Mouse (Mus musculus): ENCODE results near the gene Zfp362. TPM values are rescaled to one million over a fixed set of nuclear protein-coding genes. Genes with fewer than 3 reads are reported as not detected.

The Zfp362 gene
- total RNA-seq, 4 experiments from 2014 or later = 10.1 to 13.3 (median 12.3) TPM

- DNase-seq (ENCODE audit: low spot score) = no peak
Measured at GRCm38 (mm10) chr4:128801675-128802465, 4.0 kb downstream of the Zfp362 start.

DNA sequence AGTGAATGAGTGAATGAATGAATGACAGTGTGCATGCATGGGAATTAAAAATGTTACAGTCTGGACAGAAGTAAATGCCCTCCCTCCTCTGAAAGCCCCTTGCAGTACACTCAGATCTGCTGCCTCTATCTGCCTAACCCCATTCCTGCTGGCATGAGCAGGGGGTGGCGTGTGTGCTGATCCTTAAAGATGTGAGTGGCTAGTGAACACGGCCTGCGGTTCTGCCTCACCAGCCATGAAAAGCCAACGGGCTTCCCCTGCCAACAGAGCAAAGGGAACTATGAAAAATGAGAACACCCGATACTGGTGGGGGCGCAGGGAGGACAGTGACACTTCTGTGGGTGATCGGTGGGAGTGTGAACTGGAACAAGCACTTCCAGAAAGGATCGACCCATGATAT, 9.1 kb downstream of the Zfp362 start:
- DNase-seq (ENCODE audit: low spot score) = no peak

- no peak for DNase-seq (ENCODE audit: low spot score)
Measured at GRCm38 (mm10) chr4:128795596-128795995, 10.2 kb downstream of the Zfp362 start.

DNA sequence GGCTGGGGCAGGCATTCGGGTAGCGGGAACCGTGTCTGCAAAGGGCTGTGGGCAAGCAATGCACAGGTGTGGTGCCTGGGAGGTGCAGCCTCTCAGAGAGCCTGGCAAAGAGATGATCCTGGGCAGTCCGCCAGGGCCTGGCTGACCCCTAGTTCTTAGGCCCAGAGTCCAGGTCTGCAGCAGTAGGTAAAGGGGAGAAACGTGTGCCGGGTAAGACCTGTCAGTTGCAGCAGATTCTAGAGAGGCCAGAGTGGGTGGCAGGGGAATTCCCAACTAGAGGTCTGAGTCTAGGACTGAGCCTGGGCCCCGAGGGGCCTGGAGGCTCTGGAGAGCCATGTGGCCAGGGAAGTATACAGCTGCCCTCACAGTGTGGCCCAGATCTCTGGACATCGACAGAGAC, 11.6 kb downstream of the Zfp362 start:
- DNase-seq (ENCODE audit: low spot score) = no peak

GRCm38 (mm10) chr4:128793710-128794109, 12.1 kb downstream of the Zfp362 start:
- no peak for DNase-seq (ENCODE audit: low spot score)

- DNase-seq (ENCODE audit: low spot score) = no peak
Measured at GRCm38 (mm10) chr4:128789646-128790045, 16.2 kb downstream of the Zfp362 start.

DNA sequence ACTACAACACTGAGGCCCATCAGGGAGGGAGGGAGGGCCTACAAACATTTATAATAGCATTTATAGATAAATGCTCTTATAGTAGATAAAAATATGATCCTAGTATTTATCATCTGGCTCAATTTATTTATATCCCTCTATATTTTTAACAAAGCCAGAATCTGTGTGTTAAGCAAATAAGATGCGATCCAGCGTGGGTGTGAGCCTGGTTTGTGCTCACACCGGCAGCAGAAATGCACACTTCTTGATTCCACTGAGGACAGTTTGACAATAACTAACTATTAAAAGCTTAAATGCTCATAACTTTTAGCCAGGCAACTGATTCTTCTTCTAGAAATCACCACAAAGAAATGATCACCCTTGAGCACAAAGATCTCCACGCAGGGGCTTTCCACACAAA, 17.7 kb downstream of the Zfp362 start:
- no peak for DNase-seq (ENCODE audit: low spot score)

DNA sequence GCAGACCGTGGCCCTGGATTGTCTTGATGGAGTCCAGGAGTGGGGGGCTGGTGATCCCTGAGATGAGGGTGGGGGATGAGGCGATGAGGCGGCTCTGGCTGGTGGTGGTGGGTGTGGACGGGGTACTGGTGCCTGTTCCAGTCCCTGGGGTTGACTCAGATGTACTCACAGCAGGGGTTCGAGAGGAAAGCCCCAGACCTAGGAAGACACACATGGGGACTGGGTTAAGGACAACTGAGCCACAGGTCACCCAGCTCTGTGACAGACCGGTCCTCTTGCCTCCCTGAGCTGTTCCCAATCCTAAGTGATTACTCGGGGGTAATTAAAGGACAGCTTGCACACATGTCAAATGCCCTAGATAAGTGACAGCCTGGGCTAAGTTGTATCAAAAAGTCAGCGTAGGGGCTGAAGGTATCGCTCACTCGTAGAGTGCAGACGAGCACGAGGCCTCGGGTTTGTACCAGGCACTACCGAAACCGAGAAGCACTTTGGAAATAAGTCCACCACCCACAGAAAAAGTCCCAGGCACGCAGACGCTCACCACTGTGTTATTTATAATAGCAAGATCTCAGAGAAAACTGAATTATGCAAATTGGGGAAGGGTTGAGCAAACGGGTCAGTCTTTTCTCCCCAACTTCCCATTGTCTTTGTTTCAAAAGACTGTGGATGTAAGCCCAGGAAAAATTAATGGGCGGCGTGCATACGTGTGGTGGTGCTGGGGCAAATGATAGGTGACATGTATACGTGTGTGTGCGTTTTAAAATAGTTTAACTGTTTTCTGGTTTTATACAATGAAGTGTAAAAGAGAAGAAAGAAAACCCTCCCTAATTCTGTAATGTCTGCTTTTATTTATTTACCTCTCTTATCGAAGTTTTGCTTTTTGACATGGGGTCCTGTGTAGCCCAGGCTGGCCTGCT, 18.6 kb downstream of the Zfp362 start:
- DNase-seq (ENCODE audit: low spot score) = no peak

- no peak for DNase-seq (ENCODE audit: low spot score)
Measured at GRCm38 (mm10) chr4:128785921-128786654, 19.8 kb downstream of the Zfp362 start.

DNA sequence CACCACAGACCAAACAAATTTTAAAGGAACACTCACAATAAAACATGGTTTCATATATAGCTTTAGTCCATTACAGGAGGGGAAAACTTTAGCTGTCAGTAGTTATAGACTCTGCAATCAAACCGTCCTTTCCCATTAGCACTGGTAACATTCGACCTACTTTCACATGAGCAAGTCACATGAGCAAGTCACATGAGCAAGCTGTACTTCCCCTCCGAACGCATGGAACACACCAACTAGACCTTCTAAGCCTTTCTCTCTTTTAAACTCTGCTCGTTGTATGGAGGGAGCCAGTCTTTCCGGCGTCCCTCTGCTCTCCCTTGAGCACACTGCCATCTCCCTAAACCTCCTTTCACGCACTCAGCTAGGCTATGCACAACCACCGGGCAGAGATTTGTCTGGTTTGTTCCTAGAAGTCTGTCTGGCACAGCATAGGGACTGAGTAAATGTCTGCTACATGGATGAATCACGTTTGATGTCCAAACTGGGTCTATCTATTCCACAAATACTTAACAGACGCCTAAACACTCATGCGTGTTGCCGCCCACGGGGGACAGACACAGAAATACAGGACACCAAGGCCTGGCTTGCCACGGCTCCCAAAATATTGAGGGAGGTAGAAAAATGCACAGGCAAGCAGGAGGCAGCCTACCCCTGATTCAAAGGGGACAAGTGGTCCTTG, 20.8 kb downstream of the Zfp362 start:
- DNase-seq (ENCODE audit: low spot score) = no peak

DNA sequence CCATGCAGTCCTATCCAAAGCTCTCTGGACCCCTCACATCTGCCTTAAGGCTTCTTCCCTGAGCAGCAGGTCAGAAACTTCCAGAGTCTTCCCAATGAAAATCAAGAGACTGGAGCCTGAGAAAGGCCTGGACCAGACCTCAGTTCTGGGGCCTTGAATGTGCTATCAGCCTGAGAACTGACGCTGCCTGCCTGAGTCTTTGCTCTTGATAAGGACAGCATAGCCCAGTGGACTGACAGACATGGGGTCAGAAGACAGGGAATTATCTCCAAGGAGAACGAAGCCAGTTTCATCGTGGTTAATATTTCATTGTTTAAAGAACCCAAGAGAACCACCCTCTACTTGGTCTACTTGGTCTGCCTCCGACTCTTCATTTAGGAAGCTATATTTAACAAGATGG, 23.2 kb downstream of the Zfp362 start:
- no peak for DNase-seq (ENCODE audit: low spot score)

DNA sequence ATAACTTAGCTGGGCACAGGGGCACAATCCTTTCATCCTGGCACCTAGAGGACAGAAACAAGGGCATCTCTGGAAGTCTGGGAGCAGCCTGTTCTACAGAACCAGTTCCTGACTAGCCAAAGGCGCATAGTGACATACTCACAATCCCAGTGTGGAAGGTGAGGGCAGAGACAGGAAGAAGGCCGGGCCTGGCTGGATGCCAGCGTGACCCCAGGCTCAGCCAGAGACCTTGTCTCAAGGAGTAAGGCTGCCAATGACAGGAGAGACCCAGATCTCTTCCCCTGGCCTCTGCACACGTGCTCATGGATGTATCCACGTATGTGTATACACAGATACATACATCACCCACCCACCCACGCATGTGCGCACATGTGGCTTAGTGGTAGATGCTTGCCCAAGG, 23.8 kb downstream of the Zfp362 start:
- no peak for DNase-seq (ENCODE audit: low spot score)

DNA sequence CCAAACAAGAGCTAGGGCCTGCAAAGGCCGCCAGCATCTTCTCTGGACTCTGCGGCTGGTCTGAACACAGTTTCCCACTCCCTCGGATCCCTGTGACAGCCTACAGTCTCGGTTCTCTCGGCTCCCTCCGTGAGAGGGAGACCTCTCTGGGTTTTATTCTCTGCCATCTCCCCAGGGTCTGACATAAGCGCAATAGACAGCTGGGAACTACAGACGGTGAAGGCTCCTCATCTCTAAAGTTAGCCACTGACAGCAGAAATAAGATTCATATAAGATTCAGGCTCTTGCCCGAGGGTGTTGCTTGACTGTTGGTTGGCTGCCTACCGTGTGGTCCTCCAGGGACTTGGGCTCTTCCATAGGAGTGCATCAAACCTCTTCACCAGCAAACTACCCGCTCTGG, 28.3 kb downstream of the Zfp362 start:
- no peak for DNase-seq (ENCODE audit: low spot score)

DNA sequence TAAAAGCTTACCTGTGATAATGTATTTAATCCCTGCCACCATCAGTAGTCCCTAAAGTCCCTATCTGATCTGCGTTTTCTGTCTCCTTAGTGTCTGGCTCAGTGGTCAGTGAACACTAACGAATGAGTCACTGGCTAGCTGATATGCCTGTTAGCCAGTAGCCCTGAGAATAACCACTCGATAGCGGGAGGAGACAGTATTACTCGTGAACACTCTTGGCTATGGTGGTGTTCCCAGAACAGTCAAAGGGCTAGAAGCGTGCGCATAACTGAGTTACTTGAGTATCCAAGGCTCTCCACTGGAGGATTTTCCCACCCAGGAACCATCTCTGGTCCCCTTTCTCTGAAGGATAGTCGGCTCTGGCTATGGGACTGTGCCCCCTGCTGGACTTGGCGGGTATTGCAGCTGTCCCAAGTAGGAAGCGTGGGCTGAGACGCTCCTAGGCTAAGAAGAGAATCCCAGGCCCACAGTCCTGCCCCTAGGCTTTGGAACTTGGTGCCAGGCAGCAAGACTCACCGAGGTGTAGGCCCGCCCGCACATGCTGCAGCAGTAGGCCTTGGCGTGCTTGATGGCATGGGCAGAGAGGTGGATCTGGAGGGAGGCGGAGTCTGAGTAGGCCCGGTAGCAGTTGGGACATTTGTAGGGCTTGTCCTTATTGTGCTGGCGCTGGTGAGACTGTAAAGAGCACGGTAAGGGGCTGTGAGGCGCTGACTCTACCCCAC, 29.1 kb downstream of the Zfp362 start:
- peak; percentile 78 for DNase-seq (ENCODE audit: low spot score)

DNA sequence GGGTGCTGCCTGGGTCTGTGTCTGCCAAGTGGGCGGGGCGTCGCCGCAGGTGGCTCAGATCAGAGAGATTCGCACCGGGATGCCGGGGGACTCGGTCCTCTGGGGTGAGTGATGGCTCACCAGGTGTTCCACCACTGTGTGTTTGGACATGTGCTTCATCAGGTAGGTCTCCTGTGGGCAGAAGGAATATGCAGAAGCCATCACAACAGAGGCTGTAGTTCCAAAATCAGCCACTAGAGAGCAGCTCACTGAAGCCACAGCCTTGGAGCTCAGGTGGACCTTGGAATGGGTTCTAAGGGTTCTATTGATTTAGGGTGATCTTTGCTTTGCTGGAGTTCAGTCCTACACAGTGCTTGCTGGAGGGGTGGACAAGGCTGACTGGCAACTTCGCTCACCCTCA, 31.4 kb downstream of the Zfp362 start:
- peak; percentile 36 for DNase-seq (ENCODE audit: low spot score)

GRCm38 (mm10) chr4:128773820-128774219, 32.0 kb downstream of the Zfp362 start:
- DNase-seq (ENCODE audit: low spot score) = no peak

- no peak for DNase-seq (ENCODE audit: low spot score)
Measured at GRCm38 (mm10) chr4:128770698-128771097, 35.1 kb downstream of the Zfp362 start.

DNA sequence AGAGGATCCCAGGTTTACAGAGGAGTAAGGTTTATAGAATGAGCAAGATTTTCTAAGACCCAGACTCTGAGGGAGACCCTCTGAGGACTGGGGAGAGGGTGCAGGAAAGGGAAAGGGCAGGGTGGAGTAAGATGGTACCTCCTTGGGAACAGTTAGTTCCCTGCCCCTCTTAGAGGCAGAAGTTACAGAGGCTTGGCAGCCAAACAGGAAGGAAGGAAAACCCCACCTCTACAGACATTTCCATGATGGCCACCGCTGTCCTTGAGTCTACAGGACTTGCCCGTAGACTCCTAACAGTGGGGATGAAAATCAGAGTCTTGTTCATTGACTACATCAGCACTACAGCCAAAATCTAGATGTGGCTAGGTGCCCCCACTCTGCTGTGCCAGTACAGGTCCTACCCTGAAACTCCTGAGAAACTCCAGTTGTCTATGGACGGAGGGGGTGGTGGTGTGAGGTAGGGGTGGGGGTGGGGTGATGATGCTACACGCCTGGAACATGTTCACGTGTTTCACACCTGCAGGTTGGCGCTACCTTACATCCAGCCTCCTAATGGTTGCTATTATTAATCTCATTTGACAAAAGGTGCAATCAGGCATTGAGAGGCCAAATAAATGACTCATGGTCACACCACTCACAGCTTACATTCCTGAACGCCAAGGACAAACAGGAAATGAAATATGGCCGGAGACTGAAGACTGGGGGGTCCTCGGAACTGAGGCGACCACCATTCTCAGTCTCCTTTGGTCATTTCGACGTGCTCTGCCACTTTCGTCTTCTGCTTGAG, 36.1 kb downstream of the Zfp362 start:
- DNase-seq (ENCODE audit: low spot score) = no peak

GRCm38 (mm10) chr4:128768120-128768519, 37.7 kb downstream of the Zfp362 start:
- DNase-seq (ENCODE audit: low spot score) = peak; percentile 17

GRCm38 (mm10) chr4:128766929-128767328, 38.9 kb downstream of the Zfp362 start:
- DNase-seq (ENCODE audit: low spot score) = no peak

All from heart, adult 8-10 months (tissue).